Mouse (Mus musculus) forebrain, embryonic 14.5 days (tissue): ENCODE results near the gene Nat8f4. TPM values are rescaled to one million over a fixed set of nuclear protein-coding genes. Genes with fewer than 3 reads are reported as not detected.
A peak's percentile ranks its signal among the peaks of the same experiment; 100 is the strongest.
"Not testable (repeated sequence)": the region's sequence is repeated elsewhere in the genome, so short reads cannot be mapped to it uniquely, and the experiment has no call there.

Experiments used
- ATAC-seq: fragments of 200-750 bp; cut with Nextera tagmentation; 2 replicates; pipeline ENCODE4 v1.8.0; 2017; ENCODE audit warnings: mild to moderate bottlenecking, moderate library complexity
- DNase-seq: peaks from one replicate; pipeline ENCODE4 v3.0.0-alpha.2; 2015; ENCODE audit warnings: low spot score
- H3K27ac ChIP-seq: fragments of 300-500 bp; sonication (generic); 2 replicates; pipeline ENCODE4 v1.5.1; 2014; ENCODE audit warnings: low read depth, mild to moderate bottlenecking, control low read depth, low read length, moderate library complexity
- H3K27me3 ChIP-seq: fragments of 300-500 bp; sonication (generic); replicated peaks from 2 replicates; pipeline ENCODE4 v1.6.1; 2014; ENCODE audit warnings: low read length, control low read depth, mixed read lengths; ENCODE audit not compliant: control insufficient read depth, insufficient read depth
- H3K36me3 ChIP-seq: fragments of 300-500 bp; sonication (generic); 2 replicates; pipeline ENCODE4 v1.6.1; 2014; ENCODE audit warnings: low read length, control low read depth; ENCODE audit not compliant: control insufficient read depth, insufficient read depth
- H3K4me1 ChIP-seq: fragments of 300-500 bp; sonication (generic); 2 replicates; pipeline ENCODE4 v1.6.1; 2014; ENCODE audit warnings: antibody characterized with exemption, low read length, control low read depth; ENCODE audit not compliant: control insufficient read depth, insufficient read depth
- H3K4me2 ChIP-seq: fragments of 300-500 bp; sonication (generic); 2 replicates; pipeline ENCODE4 v1.6.1; 2014; ENCODE audit warnings: mild to moderate bottlenecking, control low read depth, low read length
- H3K4me3 ChIP-seq: fragments of 300-500 bp; sonication (generic); 2 replicates; pipeline ENCODE4 v1.5.1; 2014; ENCODE audit warnings: low read depth, low read length, control low read depth
- H3K9ac ChIP-seq: fragments of 300-500 bp; sonication (generic); 2 replicates; pipeline ENCODE4 v1.6.1; 2014; ENCODE audit warnings: mild to moderate bottlenecking, low read length, control low read depth, moderate library complexity
- H3K9me3 ChIP-seq: fragments of 300-500 bp; sonication (generic); replicated peaks from 2 replicates; pipeline ENCODE4 v1.6.1; 2016; ENCODE audit warnings: low read length, control low read depth, mixed read lengths; ENCODE audit not compliant: control insufficient read depth
- WGBS: fragments of 180-500 bp; shearing (Covaris S2); extraction: QIAGEN DNeasy Blood & Tissue Kit; methylation state at CpG from one replicate; pipeline ENCODE4 v1.1.7; 2014; 5-methylcytosine and 5-hydroxymethylcytosine counted together
- polyA plus RNA-seq: library from polyadenylated mRNA; unstranded; fragments of >200 nt; fragmentation: Nextera tagmentation; extraction: Ambion mirVana; gene quantifications from 2 replicates; pipeline ENCODE4 v1.2.1, GENCODE M21; 2014

Nat8f4 gene
- 6.9 and 8.0 TPM in 2 replicates for polyA plus RNA-seq

DNA sequence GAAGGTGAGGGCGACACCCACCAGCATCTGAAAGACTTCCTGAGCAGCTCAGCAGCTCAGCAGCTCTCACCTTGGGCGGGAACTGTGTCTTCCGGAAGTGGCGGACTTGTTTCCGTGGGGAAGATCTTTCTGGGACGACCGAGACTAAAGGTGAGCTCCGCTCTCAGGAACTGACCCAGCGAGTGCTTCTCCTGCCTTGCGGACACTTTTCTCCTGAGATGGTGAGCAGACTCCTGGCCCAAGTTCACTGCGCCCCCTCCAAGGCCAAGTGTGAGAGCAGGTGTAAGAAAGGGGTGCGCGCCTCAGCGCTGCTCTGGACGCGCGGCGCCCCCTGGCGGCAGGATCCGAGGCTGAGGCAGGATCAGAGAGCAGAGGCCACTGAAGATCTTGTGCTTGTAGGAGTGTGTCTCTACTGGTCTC lies at the start of gene Nat8f4:
Gene Nat8f4, minus strand, starts transcription at position 243 of the 420 bp plus-strand sequence.
- Histone ChIP-seq H3K4me2 (peak within 1 kb of the TSS; percentile 43), H3K9ac (0 out of 2 replicates have a peak within 1 kb of the TSS, but pooled peaks have one; percentile 25), H3K4me3 (peak within 1 kb of the TSS; percentile 19)
- H3K36me3 ChIP-seq, H3K27ac ChIP-seq, H3K27me3 ChIP-seq, H3K9me3 ChIP-seq, H3K4me1 ChIP-seq: not testable (repeated sequence)
- 14% methylated on average over 20 of the region's 20 CpGs for WGBS
- DNase-seq (peak; percentile 37), ATAC-seq (peak; percentile 87)

DNA sequence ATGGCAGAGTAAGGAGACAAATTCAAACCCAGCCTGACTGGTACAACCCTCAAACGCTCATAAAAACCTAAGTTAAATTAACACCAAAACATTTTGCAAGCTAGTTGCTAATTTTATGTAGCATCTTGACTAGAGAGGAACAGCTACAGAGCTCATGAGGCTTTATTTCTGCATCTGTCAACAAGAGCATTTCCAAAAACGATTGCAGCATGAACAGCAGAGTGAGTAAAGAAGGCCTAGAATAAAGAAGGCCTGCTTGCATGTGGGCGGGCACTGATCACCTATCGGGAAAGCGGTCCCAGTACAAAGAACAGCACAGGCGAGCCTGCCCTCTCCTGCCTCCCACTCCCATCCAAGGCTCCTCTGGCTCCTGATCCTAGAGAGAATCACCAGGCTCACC lies 43.9 kb upstream of the Nat8f4 start:
- Histone ChIP-seq H3K27ac (no peak overlapping the region), H3K4me1 (no peaks in the 10 kb centered on the region), H3K27me3 (no peaks in the 10 kb centered on the region), H3K4me3 (no peak overlapping the region), H3K36me3 (peaks cover 91% of the 10 kb centered on the region), H3K4me2 (no peak overlapping the region), H3K9me3 (no peaks in the 10 kb centered on the region), H3K9ac (no peak overlapping the region)
- 84% methylated on average over 6 of the region's 6 CpGs for WGBS
- ATAC-seq (no peak), DNase-seq (no peak)

DNA sequence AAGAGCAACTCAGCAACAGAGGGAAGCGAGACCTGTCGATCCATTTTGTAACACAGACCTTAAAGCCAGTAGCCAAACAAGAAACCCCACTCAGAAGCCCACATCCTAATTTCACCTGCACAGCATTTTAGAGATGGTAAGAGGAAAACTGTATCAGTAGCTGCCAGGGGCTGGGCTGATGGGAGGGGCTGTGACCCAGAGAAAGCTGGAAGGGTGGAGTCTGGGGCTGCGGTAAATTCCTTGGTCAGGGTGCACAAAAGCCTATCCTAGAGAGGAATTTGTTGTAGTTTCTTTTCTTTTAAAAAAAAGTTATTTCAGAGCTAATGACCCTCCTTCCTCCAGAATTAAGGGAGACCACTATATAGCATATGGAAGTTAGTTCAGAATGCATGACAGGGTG lies 37.8 kb upstream of the Nat8f4 start:
- WGBS, result 96% methylated on average over 3 of the region's 3 CpGs
- H3K27ac ChIP-seq, result no peak overlapping the region
- no peak overlapping the region for H3K4me2 ChIP-seq
- peaks cover 50% of the 10 kb centered on the region for H3K36me3 ChIP-seq
- no peaks in the 10 kb centered on the region for H3K4me1 ChIP-seq
- ATAC-seq (no peak), DNase-seq (no peak)
- no peaks in the 10 kb centered on the region for H3K27me3 ChIP-seq
- no peak overlapping the region for H3K4me3 ChIP-seq
- no peak overlapping the region for H3K9ac ChIP-seq
- H3K9me3 ChIP-seq, result no peaks in the 10 kb centered on the region

DNA sequence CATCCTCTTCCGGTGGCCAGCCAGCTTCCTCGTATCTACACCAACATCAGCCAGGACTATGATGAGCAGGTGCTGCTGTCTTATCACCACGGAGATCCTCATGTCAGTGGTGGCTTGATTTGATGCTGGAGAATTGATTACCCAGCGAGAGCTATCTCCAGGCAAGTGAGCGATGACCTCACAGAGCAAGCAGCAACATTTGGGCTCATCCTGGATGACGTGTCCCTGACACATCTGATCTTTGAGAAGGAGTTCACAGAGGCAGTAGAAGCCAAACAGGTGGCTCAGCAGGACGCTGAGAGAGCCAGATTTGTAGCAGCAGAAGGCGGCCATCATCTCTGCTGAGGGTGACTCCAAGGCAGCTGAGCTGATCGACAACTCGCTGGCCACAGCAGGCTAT lies 34.0 kb upstream of the Nat8f4 start:
- Histone ChIP-seq H3K27ac (no peak overlapping the region), H3K27me3 (no peaks in the 10 kb centered on the region), H3K4me3 (no peak overlapping the region), H3K9ac (no peak overlapping the region), H3K9me3 (no peaks in the 10 kb centered on the region), H3K4me2 (no peak overlapping the region), H3K36me3 (peaks cover 14% of the 10 kb centered on the region), H3K4me1 (no peaks in the 10 kb centered on the region)
- ATAC-seq, result no peak
- WGBS, result 84% methylated on average over 10 of the region's 10 CpGs
- DNase-seq, result no peak

DNA sequence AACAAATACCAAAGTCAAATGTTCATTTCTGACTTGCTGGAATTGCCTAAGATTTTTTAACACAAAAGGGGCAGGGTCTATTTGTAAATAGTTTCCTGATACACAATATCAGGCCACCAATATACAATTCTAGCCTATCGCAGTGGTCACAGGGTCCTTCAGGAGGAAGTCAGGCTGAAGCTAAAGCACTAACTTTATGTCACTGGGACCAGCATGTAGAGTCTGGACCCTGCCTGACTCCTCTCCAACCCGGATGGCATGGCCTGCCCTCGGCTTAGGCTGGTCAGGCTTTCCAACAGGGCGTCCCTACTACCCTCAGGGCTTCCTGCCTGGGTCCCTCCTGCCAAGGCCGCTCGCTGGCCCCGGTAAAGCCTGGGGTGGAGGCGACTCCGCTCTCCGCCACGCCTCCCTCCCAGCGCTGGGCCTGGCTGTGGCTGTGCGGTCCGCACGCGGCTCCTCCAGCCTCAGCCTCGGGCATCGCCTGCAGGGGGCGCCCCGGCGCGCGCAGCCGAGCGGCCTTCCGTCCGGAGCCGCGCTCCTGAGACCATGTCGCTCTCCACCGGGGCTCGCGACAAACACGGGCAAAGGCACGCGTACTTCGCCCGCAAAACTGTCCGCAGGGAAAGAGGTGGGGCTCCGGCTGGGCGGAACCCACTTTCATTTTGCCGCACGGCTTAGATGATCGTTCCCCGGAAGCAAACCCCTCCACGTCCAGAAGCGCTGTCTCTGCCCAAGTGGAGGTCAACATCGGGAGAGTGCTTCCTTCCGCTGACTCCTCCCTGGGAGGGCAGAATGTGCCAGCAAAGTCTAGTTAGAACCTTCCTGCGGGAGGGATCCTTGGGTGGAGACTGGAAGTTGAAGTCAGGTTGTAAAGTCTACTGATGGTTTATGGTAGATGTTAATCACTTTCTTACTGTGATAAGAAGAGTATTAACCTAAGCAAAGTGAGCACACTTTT lies 32.1 kb upstream of the Nat8f4 start:
- peak overlapping the region; percentile 58 for H3K9ac ChIP-seq
- H3K4me1 ChIP-seq, H3K27me3 ChIP-seq, H3K9me3 ChIP-seq, H3K27ac ChIP-seq, H3K36me3 ChIP-seq: not testable (repeated sequence)
- peak overlapping the region; percentile 57 for H3K4me2 ChIP-seq
- DNase-seq (peak; percentile 71), ATAC-seq (peak; percentile 95)
- 3% methylated on average over 44 of the region's 50 CpGs for WGBS
- peak overlapping the region; percentile 39 for H3K4me3 ChIP-seq

DNA sequence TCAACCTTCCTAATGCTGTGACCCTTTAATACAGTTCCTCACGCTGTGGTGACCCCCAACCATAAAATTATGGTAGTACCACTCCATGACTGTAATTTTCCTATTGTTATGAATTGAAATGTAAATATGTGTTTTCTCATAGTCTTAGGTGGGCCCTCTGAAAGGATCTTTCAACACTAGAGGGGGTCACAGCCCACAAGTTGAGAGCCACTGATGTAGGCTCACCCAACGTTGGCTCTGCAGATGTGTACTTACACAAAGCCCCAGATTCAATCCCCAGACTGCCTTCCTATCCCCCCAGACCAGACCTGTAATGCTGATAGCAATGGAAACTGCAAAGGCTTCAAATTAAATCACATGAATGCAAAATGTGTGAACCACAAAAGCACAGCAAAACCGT lies 31.0 kb upstream of the Nat8f4 start:
- Histone ChIP-seq H3K9ac (no peak overlapping the region), H3K4me3 (no peak overlapping the region), H3K4me2 (no peak overlapping the region), H3K9me3 (no peaks in the 10 kb centered on the region), H3K27me3 (no peaks in the 10 kb centered on the region), H3K4me1 (no peaks in the 10 kb centered on the region), H3K36me3 (0 out of 2 replicates have a peak, but pooled peaks cover 11% of the 10 kb centered on the region), H3K27ac (no peak overlapping the region)
- 61% methylated on average over 3 of the region's 3 CpGs for WGBS
- no peak for DNase-seq
- ATAC-seq, result no peak

DNA sequence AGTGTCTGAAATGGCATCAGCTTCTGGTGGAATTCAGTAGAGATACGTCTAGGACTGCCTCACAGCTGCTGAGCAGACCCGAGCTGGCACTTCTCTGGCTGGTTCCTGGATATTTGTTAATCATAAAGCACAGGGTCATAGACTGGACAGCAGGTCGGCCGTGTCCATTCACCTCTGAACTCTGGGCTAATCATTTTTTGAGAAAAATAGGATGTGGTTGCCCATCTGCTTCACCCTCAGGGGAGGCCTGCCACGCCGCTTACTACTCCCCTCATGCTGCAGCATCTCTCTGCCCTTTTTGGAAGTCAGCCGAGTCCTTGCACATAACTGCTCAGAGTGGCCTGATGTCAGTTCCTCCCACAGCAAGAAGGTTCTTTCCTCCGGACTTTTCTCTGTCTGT lies 29.4 kb upstream of the Nat8f4 start:
- no peaks in the 10 kb centered on the region for H3K27me3 ChIP-seq
- no peak for DNase-seq
- 90% methylated on average over 8 of the region's 8 CpGs for WGBS
- no peaks in the 10 kb centered on the region for H3K4me1 ChIP-seq
- no peak overlapping the region for H3K4me2 ChIP-seq
- H3K9ac ChIP-seq, result no peak overlapping the region
- ATAC-seq, result no peak
- H3K27ac ChIP-seq, result no peak overlapping the region
- peaks cover 24% of the 10 kb centered on the region for H3K36me3 ChIP-seq
- H3K4me3 ChIP-seq, result no peak overlapping the region
- H3K9me3 ChIP-seq, result no peaks in the 10 kb centered on the region

DNA sequence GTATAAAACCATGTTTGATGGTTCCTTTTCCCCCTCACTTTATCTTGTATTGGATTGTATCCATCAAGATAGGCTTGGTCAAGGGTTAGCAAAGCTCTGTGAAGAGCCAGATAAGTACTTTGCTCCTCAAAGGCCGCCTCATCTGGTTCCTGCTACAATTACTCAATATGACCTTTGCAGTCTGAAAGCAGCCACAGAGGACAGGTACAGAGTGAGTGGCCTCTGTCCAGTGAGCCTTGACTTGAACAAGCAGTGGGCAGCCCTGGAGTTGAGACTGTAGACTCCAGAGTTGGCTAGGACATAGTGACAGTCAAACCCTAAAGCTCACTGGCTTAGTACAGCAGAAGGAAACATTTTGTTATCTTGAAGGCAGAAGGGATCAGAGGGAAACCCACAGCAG lies 24.6 kb upstream of the Nat8f4 start:
- peaks cover 66% of the 10 kb centered on the region for H3K36me3 ChIP-seq
- H3K4me1 ChIP-seq, result no peaks in the 10 kb centered on the region
- ATAC-seq (no peak), DNase-seq (no peak)
- WGBS, result 96% methylated on average over 1 of the region's 1 CpGs
- no peak overlapping the region for H3K27ac ChIP-seq
- no peak overlapping the region for H3K4me3 ChIP-seq
- no peaks in the 10 kb centered on the region for H3K27me3 ChIP-seq
- H3K9me3 ChIP-seq, result no peaks in the 10 kb centered on the region
- no peak overlapping the region for H3K4me2 ChIP-seq
- no peak overlapping the region for H3K9ac ChIP-seq
